Mouse (Mus musculus): ENCODE results near the gene Krtap2-4.
"Not testable (repeated sequence)": the region's sequence is repeated elsewhere in the genome, so short reads cannot be mapped to it uniquely, and the experiment has no call there.

The Krtap2-4 gene

GRCm38 (mm10) chr11:99614796-99615363 lies at the start of gene Krtap2-4:
Gene Krtap2-4, minus strand, starts transcription at chr11:99614846.
- no peak for TF ChIP-seq GATA4 (IDR thresholded peaks at IDR 0.05; ENCODE audit: insufficient replicate concordance, low read length)

GRCm38 (mm10) chr11:99662802-99663201 lies 48.2 kb upstream of the Krtap2-4 start:
- no peak for TF ChIP-seq GATA4 (IDR thresholded peaks at IDR 0.05; ENCODE audit: insufficient replicate concordance, low read length)

GRCm38 (mm10) chr11:99659256-99659655 lies 44.6 kb upstream of the Krtap2-4 start:
- no peak for TF ChIP-seq GATA4 (IDR thresholded peaks at IDR 0.05; ENCODE audit: insufficient replicate concordance, low read length)

GRCm38 (mm10) chr11:99658467-99659010 lies 43.9 kb upstream of the Krtap2-4 start, which contains the start of gene Gm11563:
Gene Gm11563, minus strand, starts transcription at chr11:99658960.
- not testable (repeated sequence) for TF ChIP-seq GATA4 (IDR thresholded peaks at IDR 0.05; ENCODE audit: insufficient replicate concordance, low read length)

- TF ChIP-seq GATA4 (IDR thresholded peaks at IDR 0.05; ENCODE audit: insufficient replicate concordance, low read length), result no peak
Measured at GRCm38 (mm10) chr11:99657051-99657450, 42.4 kb upstream of the Krtap2-4 start.

GRCm38 (mm10) chr11:99650136-99650535 lies 35.5 kb upstream of the Krtap2-4 start, which contains the start of gene Gm11555:
Gene Gm11555, minus strand, starts transcription at chr11:99650236.
- no peak for TF ChIP-seq GATA4 (IDR thresholded peaks at IDR 0.05; ENCODE audit: insufficient replicate concordance, low read length)

GRCm38 (mm10) chr11:99646444-99646843 lies 31.8 kb upstream of the Krtap2-4 start:
- TF ChIP-seq GATA4 (IDR thresholded peaks at IDR 0.05; ENCODE audit: insufficient replicate concordance, low read length), result no peak

- no peak for TF ChIP-seq GATA4 (IDR thresholded peaks at IDR 0.05; ENCODE audit: insufficient replicate concordance, low read length)
Measured at GRCm38 (mm10) chr11:99644351-99644750, 29.7 kb upstream of the Krtap2-4 start.

GRCm38 (mm10) chr11:99643635-99644139 lies 29.0 kb upstream of the Krtap2-4 start, which contains the start of gene Krtap4-7:
Gene Krtap4-7, minus strand, starts transcription at chr11:99644089.
- TF ChIP-seq GATA4 (IDR thresholded peaks at IDR 0.05; ENCODE audit: insufficient replicate concordance, low read length), result not testable (repeated sequence)

- no peak for TF ChIP-seq GATA4 (IDR thresholded peaks at IDR 0.05; ENCODE audit: insufficient replicate concordance, low read length)
Measured at GRCm38 (mm10) chr11:99640926-99641325, 26.3 kb upstream of the Krtap2-4 start.

- TF ChIP-seq GATA4 (IDR thresholded peaks at IDR 0.05; ENCODE audit: insufficient replicate concordance, low read length), result no peak
Measured at GRCm38 (mm10) chr11:99637086-99637485, 22.4 kb upstream of the Krtap2-4 start.

GRCm38 (mm10) chr11:99634653-99635134 lies 20.0 kb upstream of the Krtap2-4 start, which contains the start of gene Krtap4-2:
Gene Krtap4-2, minus strand, starts transcription at chr11:99635084.
- no peak for TF ChIP-seq GATA4 (IDR thresholded peaks at IDR 0.05; ENCODE audit: insufficient replicate concordance, low read length)

- TF ChIP-seq GATA4 (IDR thresholded peaks at IDR 0.05; ENCODE audit: insufficient replicate concordance, low read length), result no peak
Measured at GRCm38 (mm10) chr11:99633293-99633692, 18.6 kb upstream of the Krtap2-4 start.

GRCm38 (mm10) chr11:99630890-99631289 lies 16.2 kb upstream of the Krtap2-4 start:
- no peak for TF ChIP-seq GATA4 (IDR thresholded peaks at IDR 0.05; ENCODE audit: insufficient replicate concordance, low read length)

GRCm38 (mm10) chr11:99628138-99628537 lies 13.5 kb upstream of the Krtap2-4 start, which contains the start of gene Krtap4-1:
Gene Krtap4-1, minus strand, starts transcription at chr11:99628238.
- no peak for TF ChIP-seq GATA4 (IDR thresholded peaks at IDR 0.05; ENCODE audit: insufficient replicate concordance, low read length)

- TF ChIP-seq GATA4 (IDR thresholded peaks at IDR 0.05; ENCODE audit: insufficient replicate concordance, low read length), result no peak
Measured at GRCm38 (mm10) chr11:99620335-99620734, 5.7 kb upstream of the Krtap2-4 start, which contains the start of gene Gm11562. Gene Gm11562, minus strand, starts transcription at chr11:99620435.
